8 mouse cellular contexts compared by ENCODE assay signal in genomic region chr2:154613118-154614115, GRCm38 (mm10). TPM values are rescaled to one million over a fixed set of nuclear protein-coding genes. Genes with fewer than 3 reads are reported as not detected.
DNase-seq lines count a peak whose midpoint lies in the region; ATAC-seq and TF ChIP-seq lines count a peak whose summit lies in the region.

TSS of gene Zfp341 (plus strand) at chr2:154613297.
TSS of gene 4930519P11Rik (minus strand) at chr2:154613437.

- H3K27me3 ChIP-seq in E14TG2a.4 (ENCODE audit: insufficient read depth, low read length), result peaks cover 6% of the 10 kb centered on the region; the same call in 1 of the 2 replicates
- no peaks in the 10 kb centered on the region for H3K27me3 ChIP-seq in forebrain, embryonic 11.5 days (ENCODE audit: control insufficient read depth, insufficient read depth, low read length)
- no peaks in the 10 kb centered on the region for H3K27me3 ChIP-seq in heart, embryonic 16.5 days (ENCODE audit: control insufficient read depth, insufficient read depth, low read length)
- peaks cover 7% of the 10 kb centered on the region; the same call in 1 of the 2 replicates for H3K27me3 ChIP-seq in liver, embryonic 15.5 days
- no peaks in the 10 kb centered on the region for H3K27me3 ChIP-seq in neural tube, embryonic 11.5 days (ENCODE audit: control insufficient read depth, insufficient read depth, low read length)
- no peaks in the 10 kb centered on the region for H3K27me3 ChIP-seq in stomach, embryonic 16.5 days (ENCODE audit: control insufficient read depth, insufficient read depth, low read length)

- peak within 1 kb of the TSS; percentile 76 for H3K4me2 ChIP-seq in forebrain, embryonic 11.5 days (ENCODE audit: low read depth, low read length, severe bottlenecking)
- peak within 1 kb of the TSS; percentile 71 for H3K4me2 ChIP-seq in heart, embryonic 16.5 days (ENCODE audit: low read depth, low read length)
- H3K4me2 ChIP-seq in liver, embryonic 15.5 days, result peak within 1 kb of the TSS; percentile 96
- peak within 1 kb of the TSS; percentile 51 for H3K4me2 ChIP-seq in neural tube, embryonic 11.5 days (ENCODE audit: low read depth)
- peak within 1 kb of the TSS; percentile 79 for H3K4me2 ChIP-seq in stomach, embryonic 16.5 days (ENCODE audit: low read depth, low read length)

- peak within 1 kb of the TSS; percentile 94 for H3K27ac ChIP-seq in forebrain, embryonic 11.5 days (ENCODE audit: low read depth, low read length)
- peak within 1 kb of the TSS; percentile 97 for H3K27ac ChIP-seq in heart, embryonic 16.5 days (ENCODE audit: low read length)
- H3K27ac ChIP-seq in liver, embryonic 15.5 days (replicated peaks), result peak within 1 kb of the TSS; percentile 96
- peak within 1 kb of the TSS; percentile 96 for H3K27ac ChIP-seq in neural tube, embryonic 11.5 days (ENCODE audit: low read depth, low read length)
- peak within 1 kb of the TSS; percentile 99 for H3K27ac ChIP-seq in stomach, embryonic 16.5 days (ENCODE audit: low read length)

- peak within 1 kb of the TSS; percentile 84 for H3K4me3 ChIP-seq in E14TG2a.4 (replicated peaks; ENCODE audit: low read length)
- H3K4me3 ChIP-seq in forebrain, embryonic 11.5 days (ENCODE audit: low read depth, low read length), result peak within 1 kb of the TSS; percentile 50
- peak within 1 kb of the TSS; percentile 73 for H3K4me3 ChIP-seq in heart, embryonic 16.5 days (ENCODE audit: low read length)
- H3K4me3 ChIP-seq in liver, embryonic 15.5 days (replicated peaks), result peak within 1 kb of the TSS; percentile 76
- H3K4me3 ChIP-seq in neural tube, embryonic 11.5 days (ENCODE audit: low read depth, low read length), result peak within 1 kb of the TSS; percentile 55
- H3K4me3 ChIP-seq in stomach, embryonic 16.5 days (replicated peaks; ENCODE audit: low read length), result peak within 1 kb of the TSS; percentile 64

- no peaks in the 10 kb centered on the region for H3K9me3 ChIP-seq in E14TG2a.4 (ENCODE audit: low read length)
- H3K9me3 ChIP-seq in forebrain, embryonic 11.5 days (ENCODE audit: control insufficient read depth, low read length), result no peaks in the 10 kb centered on the region
- no peaks in the 10 kb centered on the region for H3K9me3 ChIP-seq in heart, embryonic 16.5 days (replicated peaks; ENCODE audit: control insufficient read depth, low read length)
- no peaks in the 10 kb centered on the region for H3K9me3 ChIP-seq in liver, embryonic 15.5 days (replicated peaks)
- H3K9me3 ChIP-seq in neural tube, embryonic 11.5 days (ENCODE audit: control insufficient read depth, low read length), result no peaks in the 10 kb centered on the region
- H3K9me3 ChIP-seq in stomach, embryonic 16.5 days (replicated peaks; ENCODE audit: control insufficient read depth, low read length), result no peaks in the 10 kb centered on the region

- DNase-seq in c-Kit-positive CD71-negative TER-119-negative erythroid progenitor cells, embryonic 14.5 days (ENCODE audit: low read depth), result peak; percentile 75
- DNase-seq in forebrain, embryonic 11.5 days (ENCODE audit: low spot score), result peak; percentile 96
- DNase-seq in kidney, postnatal 25 days, result peak; percentile 89 to 95
- peak; percentile 98 for DNase-seq in neural tube, embryonic 11.5 days (ENCODE audit: low spot score)

- H3K4me1 ChIP-seq in E14TG2a.4 (replicated peaks; ENCODE audit: low read depth, low read length), result peaks cover 55% of the 10 kb centered on the region
- peaks cover 2% of the 10 kb centered on the region; the same call in 1 of the 2 replicates for H3K4me1 ChIP-seq in forebrain, embryonic 11.5 days (replicated peaks; ENCODE audit: control insufficient read depth, insufficient read depth, low read length)
- H3K4me1 ChIP-seq in heart, embryonic 16.5 days (ENCODE audit: control insufficient read depth, insufficient read depth, low read length), result peaks cover 20% of the 10 kb centered on the region
- H3K4me1 ChIP-seq in liver, embryonic 15.5 days (replicated peaks), result peaks cover 69% of the 10 kb centered on the region
- H3K4me1 ChIP-seq in neural tube, embryonic 11.5 days (ENCODE audit: control insufficient read depth, insufficient read depth, low read length), result no peaks in the 10 kb centered on the region; the same call in 1 of the 2 replicates
- H3K4me1 ChIP-seq in stomach, embryonic 16.5 days (ENCODE audit: control insufficient read depth, insufficient read depth, low read length), result peaks cover 12% of the 10 kb centered on the region

- ATAC-seq in forebrain, embryonic 11.5 days (replicated peaks; ENCODE audit: low FRiP score), result peak; percentile 95
- peak; percentile 90 for ATAC-seq in heart, embryonic 16.5 days (replicated peaks; ENCODE audit: extremely low read depth, insufficient read depth, low FRiP score)
- ATAC-seq in liver, embryonic 15.5 days (ENCODE audit: insufficient read depth), result peak; percentile 86
- ATAC-seq in neural tube, embryonic 11.5 days (ENCODE audit: insufficient read depth, low FRiP score, low TSS enrichment), result peak; percentile 94
- peak; percentile 94 for ATAC-seq in stomach, embryonic 16.5 days (ENCODE audit: insufficient read depth, low FRiP score)

- under 1% methylated on average over 84 of the region's 98 CpGs for WGBS in forebrain, embryonic 11.5 days
- under 1% methylated on average over 93 of the region's 98 CpGs for WGBS in heart, embryonic 16.5 days
- WGBS in liver, embryonic 15.5 days (ENCODE audit: insufficient replicate concordance), result under 1% methylated on average over 84 of the region's 98 CpGs
- under 1% methylated on average over 81 of the region's 98 CpGs for WGBS in neural tube, embryonic 11.5 days
- WGBS in stomach, embryonic 16.5 days, result under 1% methylated on average over 91 of the region's 98 CpGs

- H3K9ac ChIP-seq in forebrain, embryonic 11.5 days (ENCODE audit: low read length), result peak within 1 kb of the TSS; percentile 88
- peak within 1 kb of the TSS; percentile 90 for H3K9ac ChIP-seq in heart, embryonic 16.5 days (ENCODE audit: low read length)
- H3K9ac ChIP-seq in liver, embryonic 15.5 days, result peak within 1 kb of the TSS; percentile 89
- peak within 1 kb of the TSS; percentile 87 for H3K9ac ChIP-seq in neural tube, embryonic 11.5 days (ENCODE audit: low read length)
- peak within 1 kb of the TSS; percentile 91 for H3K9ac ChIP-seq in stomach, embryonic 16.5 days (ENCODE audit: low read length)

- TF ChIP-seq CTCF in E14TG2a.4 (conservative IDR thresholded peaks at IDR 0.05; ENCODE audit: low read length), result no peak

- no peaks in the 10 kb centered on the region for H3K36me3 ChIP-seq in E14TG2a.4 (ENCODE audit: insufficient read depth, low read length)
- no peaks in the 10 kb centered on the region for H3K36me3 ChIP-seq in forebrain, embryonic 11.5 days (ENCODE audit: control insufficient read depth, insufficient read depth, low read length)
- H3K36me3 ChIP-seq in heart, embryonic 16.5 days (ENCODE audit: control insufficient read depth, insufficient read depth), result 0 out of 2 replicates have a peak, but pooled peaks cover 2% of the 10 kb centered on the region
- no peaks in the 10 kb centered on the region for H3K36me3 ChIP-seq in liver, embryonic 15.5 days (replicated peaks)
- no peaks in the 10 kb centered on the region for H3K36me3 ChIP-seq in neural tube, embryonic 11.5 days (ENCODE audit: control insufficient read depth, insufficient read depth, low read length)
- no peaks in the 10 kb centered on the region for H3K36me3 ChIP-seq in stomach, embryonic 16.5 days (ENCODE audit: control insufficient read depth, insufficient read depth, low read length)

RNA-seq across cellular contexts. Expression of gene Zfp341, which starts in this region (rescaled TPM):
- 1.5 and 2.1 TPM in 2 replicates for polyA plus RNA-seq in forebrain, embryonic 11.5 days (2014; fragmentation: Nextera tagmentation; extraction: Ambion mirVana)
- polyA plus RNA-seq in heart, embryonic 16.5 days (2015; fragmentation: Nextera tagmentation; extraction: Ambion mirVana), result 0.45 and 0.74 TPM in 2 replicates
- polyA plus RNA-seq in liver, embryonic 15.5 days (2015; fragmentation: Nextera tagmentation; extraction: Ambion mirVana), result 2.6 TPM in 2 replicates
- polyA plus RNA-seq in neural tube, embryonic 11.5 days (2014; fragmentation: Nextera tagmentation; extraction: Ambion mirVana), result 0.87 and 1.5 TPM in 2 replicates
- 0.34 and 0.59 TPM in 2 replicates for polyA plus RNA-seq in stomach, embryonic 16.5 days (2015; fragmentation: Nextera tagmentation; extraction: Ambion mirVana)

RNA-seq across cellular contexts. Expression of gene 4930519P11Rik, which starts in this region (rescaled TPM):
- 1.0 TPM in 1 of 2 replicates, not detected in the other for polyA plus RNA-seq in forebrain, embryonic 11.5 days (2014; fragmentation: Nextera tagmentation; extraction: Ambion mirVana)
- polyA plus RNA-seq in heart, embryonic 16.5 days (2015; fragmentation: Nextera tagmentation; extraction: Ambion mirVana), result not detected in 2 replicates
- not detected in 2 replicates for polyA plus RNA-seq in liver, embryonic 15.5 days (2015; fragmentation: Nextera tagmentation; extraction: Ambion mirVana)
- polyA plus RNA-seq in neural tube, embryonic 11.5 days (2014; fragmentation: Nextera tagmentation; extraction: Ambion mirVana), result not detected in 2 replicates
- not detected in 2 replicates for polyA plus RNA-seq in stomach, embryonic 16.5 days (2015; fragmentation: Nextera tagmentation; extraction: Ambion mirVana)

Comparison
In these comparisons a context has a peak if more than half of its experiments do, and no peak if none do; other contexts are left out.
1. Peak in every context shown above with its lines: DNase-seq, ATAC-seq, H3K4me3 ChIP-seq and H3K27ac ChIP-seq.
2. Peak in ATAC-seq, H3K4me3 ChIP-seq, H3K27ac ChIP-seq, H3K9ac ChIP-seq and H3K4me2 ChIP-seq in heart, embryonic 16.5 days; RNA of the genes that start here not detected or under 1 TPM.
3. Peak in ATAC-seq, H3K4me3 ChIP-seq, H3K27ac ChIP-seq, H3K9ac ChIP-seq and H3K4me2 ChIP-seq in stomach, embryonic 16.5 days; RNA of the genes that start here not detected or under 1 TPM.